Mouse (Mus musculus): ENCODE results near the gene Sec16b.

Gene Sec16b

DNA sequence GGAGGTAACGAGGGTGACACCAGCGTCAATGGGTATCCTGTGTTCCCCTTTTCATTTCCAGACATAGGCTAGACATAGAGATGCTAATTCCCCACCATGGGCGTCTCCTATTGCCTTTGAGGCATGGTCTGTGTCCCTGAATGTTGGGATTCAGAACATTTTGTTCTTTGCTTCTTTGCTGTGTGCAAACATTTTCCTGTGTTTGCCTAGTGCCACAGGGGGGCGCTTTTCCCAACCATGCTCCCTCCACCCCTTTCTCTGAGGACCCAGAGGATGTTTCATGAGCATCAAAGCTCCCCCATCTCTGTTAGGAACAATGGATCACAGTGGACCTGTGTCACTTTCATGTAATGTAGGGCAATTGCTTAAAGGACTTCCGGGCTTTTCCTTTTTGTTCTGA lies 51.6 kb downstream of the Sec16b start:
- no peak for DNase-seq (ENCODE audit: low read depth, low spot score)

DNA sequence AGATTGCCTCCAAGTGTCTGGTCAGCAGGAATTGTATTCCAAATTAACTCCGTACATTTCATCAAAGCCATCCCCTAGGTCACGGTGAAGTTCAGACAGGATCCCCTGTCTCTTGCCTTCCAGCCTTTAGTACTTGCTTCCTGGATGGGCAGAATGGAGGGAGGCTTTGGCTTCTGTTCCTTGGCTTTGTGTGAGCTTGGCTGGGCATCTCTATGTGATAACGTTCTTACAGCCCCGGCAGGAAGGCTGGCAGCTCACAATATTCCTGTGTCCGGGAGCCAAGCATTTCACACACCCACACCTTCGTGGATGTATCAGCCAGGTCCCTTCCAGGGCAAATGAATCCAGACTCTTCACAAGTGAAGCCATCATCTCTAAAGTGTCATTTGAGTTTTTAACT lies 53.5 kb downstream of the Sec16b start:
- DNase-seq (ENCODE audit: low read depth, low spot score), result no peak

DNA sequence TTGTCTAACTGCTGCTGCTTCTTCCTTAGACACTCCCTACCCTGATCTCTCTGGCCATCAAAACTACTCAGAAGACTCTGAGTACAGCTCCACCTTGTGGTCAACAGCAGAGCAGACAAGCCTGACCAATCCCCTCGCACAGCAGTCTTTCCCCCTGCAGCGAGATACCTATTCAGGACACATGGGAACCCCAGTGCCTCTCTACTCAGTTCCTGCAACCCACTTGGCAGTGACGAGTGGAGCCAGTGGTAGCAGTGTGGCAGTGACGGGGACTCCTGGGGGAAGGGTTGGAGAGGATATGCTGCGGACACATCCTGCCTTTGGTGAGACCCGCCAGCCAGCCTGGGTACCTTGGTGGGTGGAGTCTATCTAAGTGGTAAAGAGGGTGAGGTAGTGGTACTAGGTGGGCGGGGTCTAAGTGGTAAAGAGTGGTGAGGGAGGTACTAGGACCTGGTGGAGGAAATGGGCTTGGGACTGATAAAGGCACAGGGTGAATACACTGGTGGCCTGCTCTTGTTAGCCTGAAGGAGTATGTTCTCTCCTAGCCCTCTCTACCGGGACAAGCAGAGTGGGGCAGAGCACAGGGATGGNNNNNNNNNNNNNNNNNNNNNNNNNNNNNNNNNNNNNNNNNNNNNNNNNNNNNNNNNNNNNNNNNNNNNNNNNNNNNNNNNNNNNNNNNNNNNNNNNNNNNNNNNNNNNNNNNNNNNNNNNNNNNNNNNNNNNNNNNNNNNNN lies 54.3 kb downstream of the Sec16b start:
- no peak for DNase-seq (ENCODE audit: low read depth, low spot score)

DNA sequence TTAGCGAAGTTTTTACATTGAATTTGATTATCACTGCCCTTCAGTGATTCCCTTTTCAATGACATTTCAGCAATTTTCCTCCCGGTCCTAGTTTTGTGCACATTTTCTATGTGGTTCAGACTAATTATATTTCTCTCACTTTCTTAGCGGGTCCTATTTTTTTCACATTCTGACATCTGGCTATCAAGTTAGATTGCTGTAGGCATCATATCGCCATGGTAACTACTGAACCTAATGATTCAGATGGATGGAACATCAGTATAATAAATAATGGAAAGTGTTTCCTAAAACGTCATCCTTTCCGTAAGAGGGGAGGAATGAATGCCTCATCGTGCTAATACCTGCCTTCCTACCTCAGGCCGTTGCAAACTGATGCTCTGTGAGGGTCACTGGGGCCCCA lies 61.3 kb downstream of the Sec16b start:
- no peak for DNase-seq (ENCODE audit: low read depth, low spot score)

DNA sequence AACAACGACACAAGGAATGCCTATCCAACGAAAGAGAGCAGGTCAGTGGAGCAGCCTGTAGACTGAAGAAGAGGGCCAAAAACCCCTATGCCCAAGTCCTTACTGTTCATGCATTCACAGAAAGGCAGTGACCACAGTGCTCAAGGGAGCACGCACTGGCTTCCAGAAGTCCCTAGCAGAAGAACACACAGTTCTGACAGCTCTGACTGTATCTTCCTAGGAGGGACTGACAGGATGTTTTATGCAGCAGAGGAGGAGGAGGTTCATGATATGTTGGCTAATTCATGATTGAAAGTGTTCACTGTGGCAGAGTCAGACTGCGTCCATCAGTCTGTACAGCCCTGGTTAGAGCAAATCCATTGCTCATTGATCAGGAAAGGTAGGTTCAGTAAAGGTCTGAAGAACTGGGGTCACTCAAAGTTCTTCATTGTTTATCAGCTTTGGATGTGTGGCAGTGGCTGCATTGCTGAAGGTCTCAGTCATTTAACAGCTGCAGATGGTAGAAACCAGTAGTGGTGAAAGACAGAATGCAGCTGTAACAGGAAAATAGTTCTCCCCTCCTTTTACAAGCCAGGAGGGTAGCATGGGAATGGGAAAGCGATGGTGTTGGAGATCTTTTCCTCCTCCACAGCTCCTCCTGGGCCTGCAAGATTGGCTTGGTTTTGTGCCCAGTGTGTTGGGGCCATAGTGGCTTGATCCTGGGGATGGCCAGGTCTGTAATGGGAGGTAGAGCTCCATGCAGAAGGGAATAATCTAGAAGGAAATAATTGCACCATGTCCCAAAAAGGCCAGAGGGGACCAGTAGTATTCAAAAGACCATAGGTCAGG lies 62.9 kb downstream of the Sec16b start:
- no peak for DNase-seq (ENCODE audit: low read depth, low spot score)

DNA sequence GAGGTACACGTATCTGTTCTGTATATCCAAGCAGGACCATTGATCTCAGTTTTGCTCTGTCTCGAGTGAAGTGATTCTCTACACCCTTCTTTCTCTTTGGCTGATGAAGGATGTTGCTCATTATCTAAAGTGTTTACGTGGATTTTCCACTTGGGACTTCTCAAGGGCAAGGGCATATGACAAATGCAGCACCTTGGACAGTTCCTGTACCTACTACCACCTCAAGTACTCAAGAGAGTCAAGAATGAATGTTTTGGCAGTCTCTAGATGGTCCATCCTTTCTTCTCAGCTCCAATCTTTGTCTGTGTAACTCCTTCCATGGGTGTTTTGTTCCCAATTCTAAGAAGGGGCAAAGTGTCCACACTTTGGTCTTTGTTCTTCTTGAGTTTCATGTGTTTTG lies 68.8 kb downstream of the Sec16b start:
- no peak for DNase-seq (ENCODE audit: low read depth, low spot score)

DNA sequence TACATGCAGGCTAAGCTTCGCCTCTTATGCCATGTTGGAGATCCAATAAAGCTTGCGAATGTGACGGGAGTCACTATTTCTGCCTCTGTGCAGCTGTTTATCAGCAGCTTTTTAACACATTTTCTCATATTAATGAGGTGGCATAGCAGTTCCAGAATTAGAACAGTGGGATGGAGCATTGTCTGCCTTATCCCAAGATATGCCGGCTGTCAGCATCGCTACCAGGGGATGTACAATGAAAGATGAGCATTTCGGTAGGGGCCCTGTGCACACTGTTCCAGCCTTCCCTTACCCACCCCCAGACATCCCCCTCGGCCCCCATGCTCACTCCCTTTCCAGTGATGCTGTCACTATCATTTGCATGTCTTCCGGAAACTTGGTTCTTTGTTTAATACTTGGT lies 71.8 kb downstream of the Sec16b start:
- DNase-seq (ENCODE audit: low read depth, low spot score), result no peak

DNA sequence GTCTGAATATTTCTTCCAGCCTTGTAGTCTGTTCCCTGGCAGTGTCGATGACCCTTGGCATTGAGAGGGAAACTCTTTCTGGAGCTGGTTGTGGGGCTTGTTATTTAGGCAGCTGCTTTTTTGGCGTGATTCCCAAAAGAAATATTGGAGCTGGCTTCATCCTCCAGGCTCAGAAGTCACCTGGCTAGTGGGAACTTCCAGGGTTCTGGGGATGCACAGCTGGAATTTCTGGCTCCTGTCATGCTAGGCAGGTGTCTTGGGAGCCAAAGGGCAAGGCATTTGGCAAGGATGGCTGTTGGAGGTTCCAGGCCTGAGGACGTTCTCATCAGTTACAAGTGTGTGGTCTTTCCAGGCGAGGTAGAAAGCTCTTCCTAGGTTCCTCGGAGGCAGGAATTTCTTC lies 80.0 kb downstream of the Sec16b start:
- DNase-seq (ENCODE audit: low read depth, low spot score), result no peak

DNA sequence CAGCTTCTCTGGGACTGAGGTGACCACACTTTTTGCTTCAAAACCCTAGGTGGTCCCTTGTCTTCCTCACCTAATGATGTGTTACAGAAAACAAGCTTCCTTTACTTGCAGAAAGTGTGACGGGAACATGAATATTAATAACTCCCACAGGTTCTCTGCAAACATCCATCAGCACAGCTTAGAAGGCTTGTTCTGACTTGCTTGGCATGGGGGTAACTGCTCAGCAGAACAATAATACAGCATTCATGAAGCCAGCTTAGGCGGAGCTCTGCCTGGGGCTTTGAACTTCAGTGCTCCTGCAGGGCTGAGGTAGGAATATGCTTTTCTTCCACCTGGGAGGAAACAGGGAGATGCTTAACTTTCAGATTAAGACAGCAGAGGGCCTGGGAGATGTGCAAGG lies 85.5 kb downstream of the Sec16b start:
- DNase-seq (ENCODE audit: low read depth, low spot score), result no peak

DNA sequence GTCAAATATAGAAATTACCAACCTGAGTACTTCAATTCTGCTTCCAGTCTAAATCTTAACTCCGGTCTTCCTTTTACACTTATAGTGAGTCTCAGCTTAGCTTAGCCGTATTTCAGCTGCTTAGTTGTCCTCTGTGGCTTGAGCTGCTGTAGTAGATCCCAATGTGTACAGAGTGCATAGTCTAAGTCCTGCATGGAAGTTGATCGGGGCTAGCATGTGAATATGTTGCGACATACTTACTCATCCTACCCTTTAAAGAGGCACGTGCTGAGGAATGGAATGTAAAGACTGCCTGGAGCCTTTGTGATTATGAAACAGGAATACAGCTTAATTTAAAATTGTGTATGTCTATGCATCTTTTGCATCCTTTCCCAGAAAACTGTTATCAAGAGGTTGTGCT lies 88.0 kb downstream of the Sec16b start:
- DNase-seq (ENCODE audit: low read depth, low spot score), result no peak

DNA sequence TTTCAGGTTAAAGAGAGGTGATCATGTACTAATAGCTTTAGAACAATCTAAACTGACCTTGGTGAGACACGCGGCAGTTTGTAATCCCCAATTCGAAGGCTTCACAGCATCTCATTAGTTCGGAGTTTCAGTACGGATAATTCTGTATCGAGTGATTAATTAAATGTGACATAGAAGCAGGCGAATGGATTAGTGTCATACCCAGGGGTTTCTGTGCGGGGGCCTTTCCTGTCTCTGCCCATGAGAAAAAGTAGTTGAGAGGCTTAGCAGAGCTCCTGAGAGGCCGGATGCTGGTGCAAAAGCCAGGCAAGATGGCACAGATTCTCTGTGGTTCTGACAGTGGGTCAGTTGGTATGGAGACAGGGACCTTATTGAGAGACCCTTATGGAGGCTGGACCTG lies 88.6 kb downstream of the Sec16b start:
- no peak for DNase-seq (ENCODE audit: low read depth, low spot score)

DNA sequence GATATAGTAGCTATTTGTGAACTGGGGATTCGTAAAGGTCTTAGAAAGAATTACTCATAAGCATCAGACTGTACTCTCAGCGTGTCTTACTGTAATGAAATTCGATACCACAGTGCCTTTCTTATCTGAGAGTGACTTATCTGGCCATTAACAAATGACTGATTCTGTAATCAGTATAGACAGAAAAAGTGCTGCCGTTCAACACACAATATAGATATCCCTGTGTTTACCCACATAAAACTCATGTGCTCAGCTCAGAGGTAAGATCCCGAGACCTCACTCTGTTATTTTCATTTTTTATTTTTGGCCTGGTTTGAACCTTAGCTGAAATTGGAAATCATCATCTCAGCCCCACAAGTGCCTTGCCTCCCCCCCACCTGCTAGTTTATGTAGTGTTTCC lies 98.0 kb downstream of the Sec16b start:
- no peak for DNase-seq (ENCODE audit: low read depth, low spot score)

All from c-Kit-negative CD71-positive TER-119-positive erythroid progenitor cells, embryonic 14.5 days (primary cell).